Mouse (Mus musculus): ENCODE data around the gene Dlk2.

The Dlk2 gene

DNA sequence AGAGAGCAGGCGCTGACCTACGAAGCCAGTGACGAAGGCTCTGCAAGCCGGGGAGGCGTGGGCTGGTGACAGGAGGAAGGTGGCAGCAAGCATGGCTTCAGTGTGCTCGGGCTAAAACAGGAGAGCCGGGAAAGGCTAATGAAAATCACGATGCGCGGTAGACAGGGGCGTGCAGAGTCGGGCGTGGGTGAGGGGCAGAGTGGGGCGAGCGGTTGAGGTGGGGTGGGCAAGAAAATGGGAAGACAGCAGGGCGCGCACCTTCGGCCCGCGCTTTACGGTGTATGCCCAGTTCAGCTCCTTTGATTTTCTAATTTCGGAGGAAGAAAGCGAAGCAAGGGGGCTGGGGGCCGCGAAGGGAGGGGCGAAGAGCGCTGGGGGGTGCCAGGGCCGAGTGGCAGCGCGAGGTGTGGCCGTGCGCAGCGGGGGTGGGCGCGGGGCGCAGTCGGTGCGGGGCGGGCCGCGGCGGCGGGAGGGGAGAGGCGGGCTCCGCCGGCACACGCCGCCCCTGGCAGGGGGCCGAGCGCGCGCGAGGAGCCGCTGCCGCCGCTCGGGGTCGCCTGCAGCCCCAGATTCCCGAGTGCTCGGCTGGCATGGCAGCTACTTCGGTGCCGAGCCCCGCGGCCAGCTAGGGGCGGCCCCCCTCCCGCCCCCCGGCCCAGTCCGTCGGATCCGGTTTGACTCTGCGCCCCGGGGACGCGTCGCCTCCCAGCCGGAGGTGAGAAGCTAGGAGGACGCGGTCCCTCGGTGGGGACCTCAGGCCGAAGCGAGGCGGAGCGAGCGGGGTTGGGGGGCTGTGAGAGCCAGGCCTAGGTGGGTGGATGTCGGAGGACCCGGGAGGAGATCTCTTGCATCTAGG, at the start of gene Dlk2:
Dlk2 (plus strand) TSS at position 58 of the 856 bp plus-strand sequence.
- no peak for DNase-seq

DNA sequence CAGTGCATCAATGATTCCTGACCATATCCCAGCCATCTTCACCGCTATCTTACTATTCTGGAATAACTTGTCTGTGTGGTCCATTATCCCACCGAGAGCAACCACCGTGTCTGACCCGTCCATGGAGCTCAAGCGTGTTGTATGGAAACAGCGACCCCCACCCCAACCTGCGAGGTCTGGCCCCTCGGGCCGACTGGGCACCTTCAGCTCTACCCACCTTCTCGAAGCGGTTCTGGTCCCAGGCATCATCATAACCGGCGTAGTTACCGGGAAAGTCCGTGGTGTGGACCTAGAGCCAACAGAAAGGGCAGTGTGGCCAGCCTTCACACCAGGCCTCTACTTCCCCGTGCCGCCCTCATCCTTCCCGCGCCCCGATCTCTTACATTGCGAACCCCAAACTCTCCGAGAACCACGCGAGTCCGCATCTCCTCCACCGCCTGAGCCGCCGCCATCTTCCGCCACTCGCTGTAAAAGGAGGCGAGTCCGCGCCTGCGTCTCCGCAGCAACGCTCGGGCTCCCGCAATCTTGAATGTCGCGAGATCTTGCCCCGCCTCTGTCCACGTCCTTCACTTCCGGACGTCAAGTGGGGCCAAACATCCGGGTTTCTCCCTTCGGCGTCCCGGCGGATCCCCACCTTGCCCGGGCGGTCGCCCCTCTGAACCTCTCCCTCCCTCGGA, 49.6 kb upstream of the Dlk2 start, which contains the start of the genes Polr1c and Yipf3:
Polr1c (minus strand) TSS at position 543 of the 677 bp plus-strand sequence.
Yipf3 (plus strand) TSS at position 569 of the 677 bp plus-strand sequence.
- DNase-seq, result peak; percentile 94

DNA sequence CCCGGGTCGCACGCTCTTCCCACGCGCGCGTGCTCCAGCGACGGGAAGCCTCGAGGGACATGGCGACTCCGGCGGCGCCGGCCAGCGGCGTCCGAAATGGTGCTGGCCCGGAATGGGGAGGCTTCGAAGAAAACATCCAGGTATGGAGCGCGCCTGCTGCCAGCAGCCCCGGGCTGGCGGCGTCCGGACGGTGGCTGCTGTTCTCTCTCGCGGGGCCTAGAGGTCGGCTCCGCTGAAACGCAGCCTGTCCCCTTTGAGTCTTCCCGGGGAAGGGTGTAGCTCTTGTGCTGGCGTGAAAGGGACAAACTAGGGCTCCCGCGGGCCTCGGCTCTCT, 49.1 kb upstream of the Dlk2 start:
- DNase-seq, result no peak

DNA sequence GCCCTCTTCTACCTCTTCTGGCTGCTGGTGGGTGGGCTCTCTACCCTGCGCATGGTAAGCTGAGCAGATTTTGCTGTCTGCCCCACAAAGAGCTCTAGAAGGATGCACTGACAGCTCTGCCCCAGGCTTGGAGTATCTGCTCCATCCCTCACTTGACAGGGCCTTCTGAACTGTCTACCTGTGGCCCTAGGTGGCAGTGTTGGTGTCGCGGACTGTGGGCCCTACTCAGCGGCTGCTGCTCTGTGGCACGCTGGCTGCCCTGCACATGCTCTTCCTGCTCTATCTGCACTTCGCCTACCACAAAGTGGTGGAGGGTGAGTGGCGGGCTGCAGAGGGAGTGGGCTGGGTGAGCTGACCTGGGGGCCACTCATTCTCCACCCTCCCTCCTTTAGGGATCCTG, 46.0 kb upstream of the Dlk2 start:
- DNase-seq, result no peak

DNA sequence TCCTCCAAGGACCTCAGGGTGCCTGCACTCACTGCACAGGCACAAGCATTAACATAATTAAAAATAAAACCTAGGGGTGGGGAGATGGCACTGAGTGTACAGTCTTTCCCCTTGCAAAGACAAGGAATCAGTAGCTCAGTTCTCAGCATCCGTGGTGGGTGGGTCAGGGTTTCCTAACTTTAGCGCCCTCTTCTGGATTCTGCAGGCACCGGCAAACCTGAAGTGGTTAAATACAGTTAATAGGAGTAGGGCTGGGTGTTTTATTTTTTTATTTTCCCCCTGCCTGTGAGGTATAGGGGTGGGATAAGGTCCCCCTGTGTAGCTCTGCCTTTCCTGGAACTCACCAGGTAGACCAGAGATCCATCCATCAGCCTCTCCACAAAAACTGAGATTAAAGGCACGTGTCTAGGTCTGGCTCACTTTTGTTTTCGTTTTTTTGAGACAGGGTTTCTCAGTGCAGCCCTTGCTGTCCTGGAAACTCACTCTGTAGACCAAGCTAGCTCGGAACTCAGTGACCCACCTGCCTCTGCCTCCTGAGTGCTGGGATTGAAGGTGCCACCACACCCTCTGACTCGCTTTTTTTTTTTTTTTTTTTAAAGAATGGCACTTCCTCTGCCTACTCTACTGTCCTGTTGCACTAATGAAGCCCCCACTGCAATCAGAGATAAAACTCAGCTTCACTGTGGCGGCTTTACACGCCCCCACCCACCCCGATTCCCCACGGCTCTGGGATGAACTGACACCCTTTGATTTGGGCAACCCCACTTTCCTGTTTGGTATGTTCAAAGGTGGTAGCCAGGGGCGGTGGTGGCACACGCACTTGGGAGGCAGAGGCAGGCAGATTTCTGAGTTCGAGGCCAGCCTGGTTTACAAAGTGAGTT, 44.4 kb upstream of the Dlk2 start:
- no peak for DNase-seq

DNA sequence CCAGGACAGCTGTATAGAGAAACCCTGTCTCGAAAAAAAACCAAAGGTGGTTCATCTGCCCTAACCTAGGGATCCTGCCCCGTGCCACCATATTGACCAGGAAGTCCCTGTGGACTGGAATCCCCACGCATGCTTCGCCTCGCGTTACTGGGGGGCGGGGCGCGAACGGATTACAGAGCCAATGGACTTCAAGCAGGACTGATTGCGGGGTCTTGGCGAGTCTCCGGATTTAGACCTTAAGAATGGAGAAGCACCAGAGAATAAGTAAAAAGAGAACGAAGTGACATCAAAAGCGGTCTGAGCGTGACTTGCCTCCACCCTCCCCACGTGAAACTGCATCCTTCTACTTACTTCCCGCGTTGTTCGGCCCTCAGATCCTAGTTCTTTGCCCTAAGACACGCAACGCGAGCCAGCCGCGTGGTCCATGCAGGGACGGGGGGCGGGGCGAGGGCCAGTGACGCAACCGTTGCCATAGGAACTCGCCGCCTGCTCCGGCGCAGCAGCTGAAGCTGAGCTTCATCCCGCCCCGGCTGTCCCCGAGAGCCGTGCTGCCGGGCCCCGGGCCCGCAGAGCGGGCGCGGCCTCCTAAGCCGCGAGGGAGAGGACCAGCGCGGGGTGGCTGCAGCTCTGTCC, 43.7 kb upstream of the Dlk2 start, which contains the start of gene Lrrc73:
Lrrc73 (plus strand) TSS at position 80 of the 633 bp plus-strand sequence.
- peak; percentile 89 for DNase-seq

DNA sequence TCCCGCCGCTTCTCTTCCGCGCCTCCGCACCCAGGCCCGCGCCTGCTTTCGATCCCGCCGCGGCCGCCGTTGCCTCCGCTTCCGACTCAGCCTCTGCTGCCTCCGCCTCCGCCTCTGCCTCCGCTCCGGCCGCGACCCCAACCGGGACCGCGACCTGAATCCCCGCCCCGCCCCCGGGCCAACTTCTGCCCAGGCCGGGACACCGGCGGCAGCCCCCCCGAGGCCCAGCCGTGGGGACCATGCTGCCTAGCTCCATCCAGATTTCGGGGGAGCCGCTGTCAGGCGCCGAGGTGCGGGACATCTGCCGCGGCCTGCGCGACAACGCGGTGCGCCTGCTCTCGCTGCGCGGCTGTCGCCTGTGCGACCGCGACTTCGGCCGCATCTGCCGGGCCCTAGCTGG, 43.1 kb upstream of the Dlk2 start:
- DNase-seq, result peak; percentile 60

DNA sequence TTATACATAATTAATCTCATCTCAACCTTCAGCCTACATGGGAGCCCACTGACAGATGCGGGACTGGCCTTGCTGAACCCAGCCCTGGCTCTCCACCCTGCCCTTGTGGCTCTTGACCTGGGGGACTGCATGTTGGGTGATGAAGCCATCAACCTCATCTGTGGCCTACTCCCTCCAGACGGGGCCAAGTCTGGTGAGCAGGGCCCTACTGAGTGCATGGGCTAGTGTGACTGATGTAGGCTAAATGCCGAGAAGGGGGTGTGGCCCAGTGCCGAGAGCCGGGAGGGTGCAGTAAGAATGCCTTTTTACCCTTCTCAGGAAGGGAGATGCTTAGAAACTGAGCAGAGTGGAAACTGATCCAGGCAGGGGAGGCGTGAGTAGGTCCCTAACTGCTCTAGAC, 42.1 kb upstream of the Dlk2 start:
- DNase-seq, result peak; percentile 38

DNA sequence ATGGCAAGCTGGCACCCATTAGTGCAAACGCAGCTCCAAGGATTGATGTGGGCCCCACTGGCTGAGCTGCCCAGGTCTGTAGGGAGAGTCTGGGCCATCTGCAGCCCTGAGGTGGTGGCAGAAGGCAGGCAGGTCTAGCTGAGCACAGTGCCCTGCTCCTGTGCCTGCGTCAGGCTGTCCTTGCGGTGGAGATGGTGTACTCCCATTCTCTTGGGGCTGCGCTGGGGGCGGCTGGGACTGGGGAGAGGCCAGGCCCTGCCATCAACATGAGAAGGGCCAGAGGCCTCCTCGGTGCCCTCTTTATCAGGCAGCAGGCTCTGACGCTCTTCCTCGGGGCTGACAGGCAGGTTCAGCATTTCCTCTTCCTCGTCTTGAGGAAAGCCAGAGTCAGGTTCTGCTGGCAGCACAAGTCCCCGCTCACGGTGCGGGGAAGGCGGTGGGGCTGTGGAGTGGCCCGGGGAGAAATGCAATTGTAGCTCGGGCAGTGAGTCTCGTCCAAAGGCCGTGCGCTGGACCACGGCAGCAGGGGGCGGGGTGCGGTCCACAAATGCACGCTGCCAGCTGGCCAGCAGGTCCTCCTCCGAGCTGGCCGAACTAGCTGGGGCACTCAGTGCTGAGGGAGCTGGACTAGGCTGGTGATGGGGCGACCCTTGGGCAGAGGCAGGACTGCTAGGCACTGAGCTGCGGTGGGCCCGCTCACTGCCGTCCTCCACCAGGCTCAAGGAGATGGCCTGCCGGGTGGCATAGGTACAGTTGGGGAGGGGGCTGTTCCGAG, 38.8 kb upstream of the Dlk2 start:
- DNase-seq, result no peak

DNA sequence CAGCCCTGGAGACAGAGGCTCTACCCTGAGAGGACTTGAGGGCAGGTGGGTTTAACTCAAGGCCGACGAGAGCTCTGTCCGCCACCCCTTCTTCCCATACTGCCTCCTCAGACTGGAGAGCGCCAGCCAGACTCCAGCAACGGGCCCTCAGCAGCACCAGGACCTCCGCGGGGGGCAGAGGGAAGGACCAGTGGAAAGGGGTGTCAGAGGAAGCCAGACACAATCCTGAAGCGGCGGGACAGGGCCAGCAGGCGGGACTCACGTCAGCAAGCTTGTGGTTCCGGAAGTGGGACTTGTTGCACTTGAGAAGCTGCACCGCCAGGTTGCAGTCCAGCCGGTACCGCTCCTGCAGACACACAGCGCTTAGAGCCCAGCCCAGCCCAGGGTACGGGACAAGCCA, 37.5 kb upstream of the Dlk2 start:
- no peak for DNase-seq

DNA sequence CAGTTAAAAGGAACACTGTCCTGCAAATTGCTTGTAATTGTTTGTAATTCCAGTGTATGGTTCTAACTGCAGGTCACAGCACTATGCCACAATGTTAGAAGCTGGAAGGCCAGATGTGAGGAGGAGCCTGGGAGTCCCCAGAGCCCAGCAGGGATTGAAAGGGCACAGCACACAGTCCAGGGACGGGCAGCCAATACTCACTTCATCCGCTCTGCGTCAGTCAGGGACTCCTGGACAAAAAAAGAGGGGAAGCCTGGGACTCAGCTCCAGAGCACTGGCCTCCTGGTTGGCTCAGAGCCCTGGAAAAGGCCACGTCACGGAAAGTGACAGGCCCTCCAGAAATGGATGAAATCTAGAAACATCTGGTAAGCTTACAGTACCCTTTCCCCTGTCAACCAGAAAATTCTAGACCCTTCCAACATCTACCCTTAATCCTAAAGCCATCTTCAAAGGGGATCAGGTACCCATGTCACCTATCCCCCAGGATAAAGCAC, 35.0 kb upstream of the Dlk2 start:
- DNase-seq, result no peak

DNA sequence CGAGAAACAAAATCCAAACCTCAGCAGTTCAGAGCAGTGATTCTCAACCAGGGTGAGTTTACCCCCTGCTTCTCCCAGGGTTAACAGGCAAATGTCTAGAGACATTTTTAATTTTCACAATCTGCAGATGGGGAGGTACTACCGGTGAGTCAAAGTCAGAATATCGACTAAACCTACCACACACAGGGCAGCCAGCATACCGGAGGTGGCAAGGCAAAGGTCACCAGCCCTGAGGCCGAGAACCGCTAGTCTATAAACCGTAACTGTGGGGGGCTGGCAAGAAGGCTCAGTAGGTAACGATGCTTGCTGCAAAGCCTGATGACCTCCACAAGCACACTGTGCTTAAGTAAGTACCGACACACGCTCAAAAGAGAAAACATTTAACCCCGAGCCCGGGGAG, 31.7 kb upstream of the Dlk2 start:
- DNase-seq, result no peak

DNA sequence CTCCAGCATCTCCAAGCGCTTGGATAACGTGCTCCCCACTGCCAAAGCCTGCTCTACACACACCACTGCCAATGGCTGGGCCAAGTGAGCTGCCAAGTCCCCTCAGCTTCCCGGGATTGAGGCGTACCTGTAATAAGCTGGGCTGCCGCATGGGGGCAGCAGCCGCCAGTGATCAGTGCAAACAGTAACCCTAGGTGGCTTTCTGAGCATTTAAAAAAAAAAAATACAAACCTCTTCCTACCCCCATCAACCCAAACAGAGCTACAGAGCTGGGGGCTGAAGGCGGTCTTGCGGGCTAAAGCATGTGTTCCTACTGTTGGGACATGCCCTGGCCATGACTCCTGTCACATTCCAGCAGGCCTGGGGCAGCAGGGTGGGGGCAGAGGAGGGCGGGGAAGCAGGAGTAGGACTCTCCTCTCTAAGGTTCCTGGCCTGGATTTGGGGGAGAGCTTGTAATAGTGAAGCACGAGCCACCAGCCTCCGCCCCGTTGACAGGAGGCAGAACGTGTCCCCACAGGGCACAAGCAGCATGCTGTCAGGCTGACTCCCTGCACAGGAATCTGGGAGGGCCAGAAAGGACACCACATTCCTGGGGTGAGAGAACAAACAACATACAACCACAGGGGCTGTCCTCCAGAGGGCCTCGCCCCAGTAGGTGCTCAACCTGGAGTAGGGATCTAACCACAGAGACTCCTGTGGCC, 31.2 kb upstream of the Dlk2 start:
- peak; percentile 85 for DNase-seq

DNA sequence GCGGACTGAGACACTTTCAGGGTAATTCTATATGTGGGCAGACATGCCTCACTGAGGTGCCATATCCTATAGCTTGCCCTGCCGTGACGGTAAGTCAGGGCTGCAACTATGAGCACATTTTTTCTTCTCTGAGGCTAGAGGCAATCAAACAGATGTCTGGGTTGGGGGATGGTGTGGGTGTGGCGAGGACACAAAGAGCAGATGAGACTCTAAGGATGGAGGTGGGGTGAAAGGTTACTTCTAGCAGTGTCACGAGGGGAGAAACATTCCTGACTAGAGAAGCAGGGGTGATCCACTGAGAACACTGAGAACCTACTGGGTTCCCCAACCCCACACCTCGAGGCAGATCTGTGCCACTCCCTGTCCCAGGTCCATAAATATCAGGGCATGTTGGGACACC, 30.2 kb upstream of the Dlk2 start:
- DNase-seq, result no peak

DNA sequence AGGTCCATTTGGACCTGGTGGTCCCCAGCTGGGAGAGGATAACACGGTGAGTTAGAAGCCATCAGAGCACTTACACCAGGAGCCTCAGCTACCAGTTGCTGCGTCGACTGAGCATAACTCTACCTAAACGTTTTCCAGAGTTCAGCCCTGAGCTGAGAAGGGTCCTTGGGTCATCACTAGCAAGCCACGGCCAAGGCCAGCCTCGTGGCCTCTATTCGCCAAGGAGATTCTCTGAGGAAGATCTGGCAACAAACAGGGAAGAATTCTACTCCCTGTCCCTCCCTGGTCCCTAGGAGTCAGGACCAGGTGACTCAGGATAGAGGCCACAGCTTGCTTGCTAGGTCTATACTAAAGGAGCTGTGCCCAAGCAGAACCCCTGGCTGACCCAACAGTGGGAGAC, 29.7 kb upstream of the Dlk2 start:
- no peak for DNase-seq

DNA sequence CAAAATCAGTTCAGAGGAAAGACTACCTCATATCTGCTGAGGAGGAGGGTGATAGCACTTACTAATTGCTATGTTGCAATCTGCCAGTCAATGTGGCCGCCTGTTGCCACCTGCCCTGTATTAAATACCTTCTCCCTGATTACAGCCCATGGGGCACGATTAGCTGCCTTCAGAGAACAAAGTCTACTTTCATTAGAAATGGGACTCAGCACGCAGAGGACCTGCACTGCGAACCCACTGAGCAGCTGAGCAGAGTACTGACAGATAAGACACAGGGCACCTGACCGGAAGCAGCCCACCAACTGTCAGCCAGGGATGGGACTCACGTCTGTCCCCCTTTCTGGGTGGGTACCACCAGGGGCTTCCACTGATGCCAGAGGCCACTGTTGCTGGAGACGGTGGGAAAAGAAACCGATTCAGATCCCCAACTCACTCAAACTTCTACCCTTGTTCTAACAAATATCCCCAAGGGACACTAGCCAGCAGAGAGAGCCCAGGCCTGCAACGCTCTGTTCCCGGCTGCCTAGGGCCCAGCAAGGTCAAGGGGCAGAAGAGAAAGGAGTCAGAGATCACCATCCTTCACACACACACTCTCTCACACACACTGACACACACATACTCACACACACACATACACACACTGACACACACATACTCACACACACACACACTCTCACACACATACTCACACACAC, 29.0 kb upstream of the Dlk2 start:
- no peak for DNase-seq

DNA sequence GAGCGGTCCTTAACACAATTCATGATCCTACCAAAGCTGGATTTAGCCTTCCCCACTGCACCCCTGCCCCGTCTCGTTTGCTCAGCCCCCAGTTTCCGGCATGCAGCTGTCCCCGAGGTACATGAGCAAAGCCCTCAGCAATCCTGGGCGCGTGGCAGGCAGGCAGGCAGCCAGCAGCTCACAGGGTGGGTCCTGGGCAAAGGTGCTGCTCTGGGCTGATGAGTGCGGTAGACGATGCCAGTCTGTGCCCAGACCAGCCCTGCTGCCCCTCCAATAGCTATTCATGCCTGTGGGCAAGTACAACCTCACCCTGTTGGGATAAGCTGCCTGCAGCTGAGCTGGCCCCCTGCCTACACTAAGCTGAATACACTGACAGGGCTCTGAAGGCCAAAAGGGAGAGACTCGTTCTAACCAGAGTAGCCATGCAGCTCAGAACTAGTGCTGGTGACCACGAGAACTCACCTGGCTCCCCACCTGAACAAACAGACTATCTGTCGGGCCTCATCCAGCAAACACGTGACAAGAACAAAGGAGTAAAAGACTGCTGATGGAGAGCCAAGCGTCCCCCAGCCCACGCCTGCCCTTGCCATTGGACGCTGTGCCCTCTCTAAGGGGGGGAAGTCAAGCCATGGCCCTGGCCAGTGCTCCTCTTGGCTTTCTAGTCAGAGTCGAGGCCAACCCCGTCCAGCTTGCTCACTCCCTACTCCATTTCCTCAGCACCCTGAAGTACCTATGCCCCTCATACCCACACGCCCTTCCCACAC, 27.3 kb upstream of the Dlk2 start:
- DNase-seq, result no peak

DNA sequence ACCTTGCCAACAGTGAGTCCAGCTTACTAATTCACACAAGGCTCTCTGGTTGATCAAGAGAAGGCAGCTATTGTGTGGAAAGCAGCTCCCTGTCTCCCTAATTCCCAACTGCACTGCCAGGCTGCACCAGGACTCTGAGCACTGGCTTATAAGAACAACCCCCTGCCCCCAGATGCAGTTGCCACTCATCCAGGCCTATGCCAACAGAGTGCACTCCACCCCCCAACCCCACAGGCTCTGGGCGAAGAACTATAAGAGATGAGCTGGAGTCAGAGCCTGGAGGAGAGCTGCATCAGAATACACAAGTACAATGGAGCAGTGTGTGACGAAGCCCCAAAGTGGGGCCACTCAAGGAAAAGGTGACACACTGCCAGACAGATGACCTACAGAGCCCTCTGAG, 25.2 kb upstream of the Dlk2 start:
- DNase-seq, result no peak

DNA sequence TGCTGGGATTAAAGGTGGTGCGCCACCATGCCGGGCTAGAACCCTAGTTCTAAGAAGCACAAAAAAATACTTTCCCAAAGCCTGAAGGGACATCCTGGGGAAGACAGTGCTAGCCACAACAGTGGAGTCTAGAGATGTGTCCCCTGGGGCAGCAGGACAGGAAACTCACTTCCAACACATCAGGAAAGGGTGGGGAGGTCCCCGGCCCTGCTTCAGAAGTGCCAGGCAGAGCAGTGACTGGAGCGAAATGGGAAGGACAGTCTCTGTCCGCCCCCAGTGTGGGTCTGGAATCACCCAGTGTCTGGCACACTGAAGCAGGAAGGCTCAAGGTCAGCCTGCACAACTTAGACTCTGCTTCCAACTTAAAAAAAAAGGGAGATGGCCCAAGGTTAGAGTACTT, 24.5 kb upstream of the Dlk2 start:
- no peak for DNase-seq

DNA sequence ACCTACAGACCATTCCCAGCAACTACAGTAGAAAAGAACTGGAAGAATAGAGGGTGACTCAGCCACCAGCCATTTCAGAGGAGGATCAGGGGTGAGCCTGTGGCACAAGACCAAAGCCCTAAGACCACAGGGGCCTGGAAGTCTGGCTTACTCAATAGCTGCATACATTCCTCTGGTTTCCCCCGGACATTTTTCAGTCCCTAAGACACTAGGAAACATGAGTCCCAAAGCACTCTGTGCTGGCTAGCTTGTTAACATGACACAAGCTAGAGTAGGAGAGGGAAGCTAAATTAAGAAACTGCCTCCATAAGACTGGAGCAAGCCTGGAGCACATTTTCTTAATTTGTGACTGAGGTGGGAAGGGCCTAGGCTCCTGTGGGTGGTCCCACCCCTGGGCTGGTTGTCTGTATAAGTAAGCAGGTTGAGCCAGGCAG, 23.4 kb upstream of the Dlk2 start:
- DNase-seq, result no peak

Measured in cerebellum, adult 11-12 months (tissue).